Mouse (Mus musculus) inflammation-experienced regulatory T-cells, adult 6 months (primary cell): ENCODE results near the gene Taar7e. TPM values are rescaled to one million over a fixed set of nuclear protein-coding genes. Genes with fewer than 3 reads are reported as not detected.
"Not testable (repeated sequence)": the region's sequence is repeated elsewhere in the genome, so short reads cannot be mapped to it uniquely, and the experiment has no call there.

Source experiments
- ATAC-seq: one replicate; pipeline ENCODE4 v1.8.0; 2017
- polyA plus RNA-seq, 3 experiments: library from polyadenylated mRNA; unstranded; fragments of 100-300 nt; shearing (Covaris generic); gene quantifications; one replicate each; pipeline ENCODE4 v1.2.1; 2017

The Taar7e gene
- polyA plus RNA-seq: not detected

DNA sequence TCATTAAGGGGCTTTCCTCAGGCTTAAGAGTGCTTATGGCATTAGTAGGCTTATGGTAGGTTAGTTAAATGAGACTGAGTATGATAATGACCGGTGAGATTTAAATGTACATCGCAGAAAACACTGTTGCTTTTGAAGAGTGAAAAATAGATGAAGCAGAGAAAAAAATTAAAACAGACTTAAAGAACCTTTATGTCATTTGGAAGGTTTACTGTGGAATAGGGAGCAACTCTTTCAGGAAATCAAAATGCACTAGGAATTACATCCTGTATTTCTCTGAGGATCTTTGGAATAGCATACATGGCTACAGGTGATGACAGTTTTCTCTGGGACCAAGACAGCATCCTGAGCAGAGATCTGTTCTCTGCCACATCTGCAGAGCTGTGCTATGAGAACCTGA is at the start of gene Taar7e:
Gene Taar7e, plus strand, starts transcription at position 301 of the 400 bp plus-strand sequence.
- no peak for ATAC-seq

DNA sequence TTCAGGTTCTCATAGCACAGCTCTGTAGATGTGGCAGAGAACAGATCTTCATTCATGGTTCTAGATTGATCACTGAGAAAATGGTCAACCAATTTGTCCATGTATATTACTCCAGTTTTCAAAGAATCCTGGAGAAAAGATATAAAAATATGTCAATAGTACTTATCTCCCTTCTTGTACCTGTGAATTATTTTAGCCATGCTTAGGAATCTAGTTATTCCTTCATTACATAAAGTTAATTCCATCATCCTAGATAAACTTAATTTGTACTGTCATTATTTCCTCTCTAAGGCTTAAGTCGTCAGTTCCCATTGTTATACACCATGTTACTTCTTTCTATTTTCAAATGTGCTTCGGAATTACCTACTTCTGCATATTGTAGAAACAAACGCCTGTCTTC is 44.0 kb upstream of the Taar7e start, which contains the start of gene Taar7a:
Gene Taar7a, minus strand, starts transcription at position 101 of the 400 bp plus-strand sequence.
- ATAC-seq: no peak

DNA sequence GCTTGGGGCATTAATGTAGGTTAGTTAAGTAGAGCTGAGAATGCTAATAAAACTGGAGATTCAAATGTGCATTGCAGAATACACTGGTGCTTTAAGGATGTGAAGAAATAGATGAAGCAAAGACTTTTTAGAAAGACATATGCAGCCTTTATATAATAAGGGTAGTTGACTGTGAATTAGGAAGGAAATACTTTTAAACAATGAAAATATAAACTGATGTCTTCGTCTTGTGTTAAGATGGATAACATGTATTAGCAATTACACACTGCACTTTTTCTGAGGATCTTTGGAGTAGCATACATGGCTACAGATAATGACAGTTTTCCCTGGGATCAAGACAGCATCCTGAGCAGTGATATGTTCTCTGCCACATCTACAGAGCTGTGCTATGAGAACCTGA is 37.8 kb upstream of the Taar7e start, which contains the start of gene Taar7b:
Gene Taar7b, plus strand, starts transcription at position 301 of the 400 bp plus-strand sequence.
- ATAC-seq: no peak

DNA sequence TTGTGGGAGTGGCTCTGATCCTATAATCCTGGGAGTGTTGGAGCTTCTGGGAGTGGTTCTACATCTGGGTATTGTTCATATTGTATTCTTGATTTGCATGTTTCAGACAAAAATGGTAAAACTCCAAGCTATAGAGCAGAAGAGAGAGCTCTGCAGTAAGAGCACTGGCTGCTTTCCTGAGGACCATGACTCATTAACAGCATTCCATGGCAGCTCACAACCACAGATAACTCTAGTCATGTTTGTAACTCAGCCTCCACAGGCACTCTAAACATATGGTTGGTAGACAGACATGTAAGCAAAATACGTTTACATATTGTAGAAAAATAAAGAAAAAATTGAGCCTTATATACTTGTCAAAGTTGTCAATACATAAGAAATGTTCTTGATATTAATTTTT is 31.0 kb upstream of the Taar7e start:
- ATAC-seq: no peak

DNA sequence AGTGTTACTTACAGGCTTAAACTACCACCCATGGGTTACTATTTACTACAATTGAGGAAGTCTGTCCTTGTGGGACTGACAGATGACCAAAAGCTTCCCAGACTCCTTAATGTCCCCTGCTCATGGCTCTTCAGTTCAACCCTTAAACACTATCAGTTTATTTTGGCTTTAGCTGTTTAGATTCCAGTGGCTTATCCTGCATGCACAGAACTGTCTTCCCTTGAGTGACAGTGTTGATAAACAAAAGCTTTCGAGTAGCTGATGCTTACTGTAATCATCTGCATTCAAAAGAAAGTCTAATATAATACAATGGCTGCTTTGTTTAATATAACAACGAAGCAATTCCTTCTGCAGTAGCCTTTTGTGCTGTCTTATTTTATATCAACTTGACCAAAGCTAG is 30.4 kb upstream of the Taar7e start:
- ATAC-seq: no peak

DNA sequence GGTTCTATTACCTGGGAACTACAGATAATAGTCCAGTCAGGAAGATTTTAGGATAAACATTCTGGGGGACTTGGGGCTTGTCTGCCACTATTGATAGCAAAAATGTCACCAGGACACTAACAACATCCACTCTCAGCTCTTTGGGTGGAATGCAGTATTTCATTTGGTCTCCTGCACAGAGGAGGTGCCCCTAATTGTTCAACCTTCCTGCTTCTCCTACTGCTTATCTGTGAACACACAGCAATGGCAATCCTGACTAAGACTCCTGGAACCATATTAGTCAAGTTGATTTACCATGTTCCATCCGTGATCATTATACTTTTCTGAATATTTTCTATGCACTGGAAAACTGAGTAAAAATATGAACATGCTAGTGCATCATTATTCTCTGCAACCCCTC is 29.3 kb upstream of the Taar7e start:
- ATAC-seq: no peak

DNA sequence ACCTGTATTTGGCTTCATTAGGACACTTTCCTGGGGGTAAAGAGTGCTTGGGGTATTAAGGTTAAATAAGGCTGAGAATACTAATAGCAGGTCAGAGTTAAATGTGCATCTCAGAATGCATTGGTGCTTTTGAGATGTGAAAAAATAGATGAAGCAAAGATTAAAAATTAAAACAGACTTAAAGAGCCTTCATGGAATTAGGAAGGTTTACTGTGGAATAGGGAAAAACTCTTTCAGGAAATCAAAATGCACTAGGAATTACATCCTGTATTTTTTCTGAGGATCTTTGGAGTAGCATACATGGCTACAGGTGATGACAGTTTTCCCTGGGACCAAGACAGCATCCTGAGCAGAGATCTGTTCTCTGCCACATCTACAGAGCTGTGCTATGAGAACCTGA is 10.5 kb upstream of the Taar7e start, which contains the start of gene Taar7d:
Gene Taar7d, plus strand, starts transcription at position 301 of the 400 bp plus-strand sequence.
- ATAC-seq: no peak

DNA sequence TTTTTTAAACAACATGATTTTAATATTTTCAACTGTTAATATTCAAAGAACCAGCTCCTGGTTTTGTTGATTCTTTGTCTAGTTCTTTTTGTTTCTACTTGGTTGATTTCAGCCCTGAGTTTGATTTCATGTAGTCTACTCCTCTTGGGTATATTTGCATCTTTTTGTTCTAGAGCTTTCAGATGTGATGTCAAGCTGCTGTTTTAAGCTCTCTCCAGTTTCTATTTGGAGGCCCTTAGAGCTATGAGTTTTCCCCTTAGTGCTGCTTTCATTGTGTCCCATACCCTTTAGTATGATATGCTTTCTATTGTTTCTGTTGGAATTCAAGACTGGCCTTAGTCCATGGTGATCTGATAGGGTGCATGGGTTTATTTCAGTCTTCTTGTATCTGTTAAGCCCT is 6.1 kb upstream of the Taar7e start:
- no peak for ATAC-seq

DNA sequence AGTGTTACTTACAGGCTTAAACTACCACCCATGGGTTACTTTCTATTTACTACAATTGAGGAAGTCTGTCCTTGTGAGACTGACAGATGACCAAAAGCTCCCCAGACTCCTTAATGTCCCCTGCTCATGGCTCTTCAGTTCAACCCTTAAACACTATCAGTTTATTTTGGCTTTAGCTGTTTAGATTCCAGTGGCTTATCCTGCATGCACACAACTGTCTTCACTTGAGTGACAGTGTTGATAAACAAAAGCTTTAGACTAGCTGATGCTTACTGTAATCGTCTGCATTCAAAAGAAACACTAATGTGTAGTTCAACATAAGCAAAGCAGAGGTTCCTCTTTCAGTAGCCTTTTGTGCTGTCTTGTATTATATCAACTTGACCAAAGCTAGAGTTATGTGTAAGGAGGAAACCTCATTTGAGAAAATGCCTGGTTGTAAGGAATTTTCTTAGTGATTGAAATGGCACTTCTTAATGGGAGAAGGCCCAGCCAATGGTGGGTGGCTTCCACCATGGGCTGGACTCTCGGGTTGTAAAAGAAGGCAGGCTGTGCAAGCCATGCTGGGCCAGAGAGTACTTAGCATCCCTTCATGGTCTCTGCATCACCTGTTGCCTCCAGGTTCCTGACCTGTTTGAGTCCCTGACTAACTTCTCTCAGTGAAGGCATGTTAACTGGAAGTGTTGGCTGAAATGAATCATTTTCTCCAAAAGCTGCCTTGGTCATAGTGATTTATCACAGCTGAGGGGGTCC is 2.9 kb downstream of the Taar7e start:
- ATAC-seq: no peak

DNA sequence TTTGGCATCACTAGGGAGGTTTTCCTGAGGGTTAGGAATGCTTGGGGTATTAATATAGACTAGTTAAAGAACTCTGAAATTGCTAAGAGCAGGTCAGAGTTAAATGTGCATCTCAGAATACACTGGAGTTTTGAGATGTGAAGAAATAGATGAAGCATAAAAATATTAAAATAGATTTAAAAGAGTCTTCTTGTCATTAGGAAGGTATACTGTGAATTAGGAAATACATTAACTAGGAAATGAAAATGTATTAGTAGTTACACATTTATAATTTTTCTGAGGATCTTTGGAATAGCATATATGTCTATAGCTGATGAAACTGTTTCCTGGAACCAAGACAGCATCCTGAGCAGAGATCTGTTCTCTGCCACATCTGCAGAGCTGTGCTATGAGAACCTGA is 11.8 kb downstream of the Taar7e start, which contains the start of gene Taar7f:
Gene Taar7f, plus strand, starts transcription at position 301 of the 400 bp plus-strand sequence.
- no peak for ATAC-seq

DNA sequence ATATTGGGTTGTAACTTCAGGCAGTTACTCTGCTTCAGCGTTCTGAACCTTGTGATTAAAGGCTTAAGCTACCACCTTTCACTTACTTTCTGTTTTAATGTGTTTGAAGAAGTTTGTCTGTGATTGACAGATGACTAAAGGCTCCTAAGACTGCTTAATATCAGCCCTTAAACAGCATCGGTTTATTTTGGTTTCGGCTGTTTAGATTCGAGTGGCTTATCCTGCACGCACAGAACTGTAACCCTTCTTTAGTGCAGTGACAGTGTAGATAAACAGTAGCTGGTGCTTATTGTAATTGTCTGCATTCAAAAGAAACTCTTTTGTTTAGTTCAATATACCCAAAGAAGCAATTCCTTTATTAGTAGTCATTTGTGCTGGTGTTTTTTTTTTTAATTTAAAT is 14.6 kb downstream of the Taar7e start:
- no peak for ATAC-seq

DNA sequence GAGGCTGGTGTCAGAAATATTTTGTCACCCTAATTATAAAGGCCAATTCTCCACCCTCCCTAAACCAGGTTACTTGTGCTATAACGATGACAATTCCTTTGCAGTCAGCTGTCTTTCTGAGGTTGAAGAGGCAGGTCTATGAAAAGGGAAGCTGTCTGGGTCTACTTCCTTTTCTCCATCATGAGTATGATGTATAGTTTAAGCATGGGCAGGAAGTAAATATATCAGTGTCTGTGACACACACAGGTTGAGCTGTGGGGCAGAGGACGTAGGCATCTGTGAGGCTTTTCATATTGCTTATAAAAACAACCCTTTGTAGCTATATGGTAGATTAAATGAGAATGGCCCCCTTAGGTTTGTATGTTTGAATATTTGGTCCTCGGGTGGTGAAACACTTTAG is 21.6 kb downstream of the Taar7e start:
- ATAC-seq: no peak

DNA sequence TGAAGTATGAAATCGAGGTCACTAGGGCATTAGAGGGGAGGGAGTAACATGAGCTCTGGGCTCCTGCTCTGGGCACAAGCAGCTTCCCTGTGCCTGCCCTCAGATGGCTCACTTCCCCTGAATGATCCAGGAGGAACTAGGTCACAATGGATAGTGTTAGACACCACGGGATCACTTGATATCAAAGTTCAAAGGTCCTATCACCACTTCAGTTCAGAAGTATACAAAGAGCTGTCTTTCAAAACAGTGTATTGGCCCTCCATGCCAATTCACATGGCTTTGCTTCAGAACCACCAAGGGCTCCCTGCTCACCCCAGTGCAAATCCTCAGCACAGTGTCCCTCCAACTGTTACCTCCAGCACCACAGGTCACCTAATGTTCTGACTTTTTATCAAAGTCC is 37.3 kb downstream of the Taar7e start:
- not testable (repeated sequence) for ATAC-seq

DNA sequence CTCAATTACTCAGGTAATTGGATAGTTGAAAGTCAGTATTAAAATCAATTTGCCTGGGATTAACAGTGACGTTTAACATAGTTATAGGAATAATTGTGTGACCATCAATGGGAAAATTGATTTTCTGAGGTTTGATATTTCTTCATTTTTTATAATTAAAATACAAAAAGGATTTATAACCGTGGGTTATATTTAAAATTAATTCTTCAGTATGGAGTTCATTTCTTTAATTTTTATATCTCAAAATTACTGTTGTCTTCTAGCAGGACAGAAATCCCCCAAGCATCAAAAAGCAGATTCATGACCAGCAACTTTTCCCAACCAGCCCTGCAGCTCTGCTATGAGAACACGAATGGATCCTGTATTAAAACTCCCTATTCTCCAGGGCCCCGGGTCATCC is 38.8 kb downstream of the Taar7e start, which contains the start of gene Taar8a:
Gene Taar8a, plus strand, starts transcription at position 301 of the 400 bp plus-strand sequence.
- not testable (repeated sequence) for ATAC-seq

DNA sequence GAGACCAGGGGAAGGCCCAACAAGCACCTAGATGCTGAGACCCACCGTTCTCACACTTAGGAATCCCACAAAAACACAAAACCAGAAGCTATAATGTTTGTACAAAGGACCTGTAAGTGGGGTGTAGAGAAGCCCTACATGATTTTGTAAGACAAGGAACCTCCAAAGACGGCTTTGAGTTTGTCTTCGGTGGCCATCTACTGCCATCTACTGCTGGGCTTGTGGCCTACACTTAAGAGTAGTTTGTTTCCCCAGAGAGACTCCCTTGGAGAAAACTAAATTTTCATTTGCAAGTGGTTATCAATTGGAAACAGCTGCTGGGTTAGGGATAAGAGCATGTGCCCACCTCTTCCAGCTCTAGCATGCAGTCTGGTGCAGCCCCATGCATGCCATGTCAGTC is 42.8 kb downstream of the Taar7e start:
- no peak for ATAC-seq

DNA sequence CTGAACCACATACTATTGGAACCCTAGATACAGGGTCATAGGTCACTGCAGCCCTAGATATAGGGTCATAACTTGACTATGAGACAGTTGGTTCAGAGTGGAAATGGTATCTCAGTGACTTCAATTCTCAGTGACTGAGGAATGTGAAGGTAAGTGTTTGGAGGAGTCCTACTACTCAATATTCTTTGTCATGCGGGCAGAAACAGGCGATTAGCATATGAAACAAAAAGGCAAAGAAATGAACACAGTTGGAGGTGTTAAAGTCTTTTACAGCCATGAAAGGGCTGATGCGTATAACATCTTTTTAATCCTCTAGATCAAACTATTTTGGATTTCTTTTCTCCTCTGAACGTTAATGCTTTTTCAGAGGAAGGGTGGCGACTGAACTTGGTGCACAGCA is 48.5 kb downstream of the Taar7e start:
- no peak for ATAC-seq

DNA sequence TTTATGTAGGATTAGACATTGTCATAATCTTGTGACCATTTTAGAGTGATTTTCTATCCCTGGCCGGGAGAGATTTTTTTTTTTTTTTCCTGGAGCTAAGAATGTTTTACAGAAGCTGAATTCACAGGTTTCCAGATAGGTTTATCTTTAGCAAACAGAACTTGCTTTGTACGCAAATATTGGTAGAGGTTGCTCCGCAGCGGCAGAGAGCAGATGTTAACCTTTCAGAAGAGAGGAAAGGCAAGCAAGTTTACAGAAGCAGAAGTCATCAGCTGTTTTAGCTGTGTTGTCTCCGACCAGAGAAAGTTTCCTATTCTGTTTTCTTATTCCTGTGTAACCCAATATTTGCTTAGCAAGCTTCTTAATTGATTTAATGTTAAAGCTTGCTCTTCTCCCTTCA is 49.1 kb downstream of the Taar7e start:
- ATAC-seq: no peak

DNA sequence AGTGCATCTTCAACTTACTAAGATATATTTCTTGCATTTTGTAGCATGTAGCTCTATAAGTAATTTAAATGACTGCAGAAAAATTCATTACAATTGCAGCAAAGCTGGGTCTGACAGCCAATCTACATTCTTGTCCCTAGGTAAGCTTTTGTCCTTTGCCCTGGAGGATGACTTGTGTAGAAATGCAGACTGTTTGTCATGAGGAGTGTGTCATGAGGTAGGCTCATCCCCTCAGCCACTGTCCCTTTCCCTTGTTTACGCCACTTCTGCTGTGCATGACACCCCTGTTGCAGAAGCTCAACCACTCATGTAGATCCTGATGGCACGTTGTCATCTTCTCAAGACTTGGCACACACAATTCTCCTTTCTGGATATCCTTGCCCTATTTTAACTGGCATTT is 49.8 kb downstream of the Taar7e start:
- ATAC-seq: no peak

Other genes starting within 250 kb of the Taar7e start
- gene Slc18b1, start 240.6 kb upstream of the Taar7e start, polyA plus RNA-seq: not detected
- not detected for gene Vnn3, start 186.2 kb upstream of the Taar7e start, polyA plus RNA-seq
- gene Vnn1, start 142.9 kb upstream of the Taar7e start, polyA plus RNA-seq: not detected
- gene Taar1, start 117.3 kb upstream of the Taar7e start, polyA plus RNA-seq: not detected
- not detected for gene Taar2, start 99.0 kb upstream of the Taar7e start, polyA plus RNA-seq
- not detected for gene Taar3, start 88.1 kb upstream of the Taar7e start, polyA plus RNA-seq
- not detected for gene Taar4, start 77.1 kb upstream of the Taar7e start, polyA plus RNA-seq
- gene Taar5, start 66.9 kb upstream of the Taar7e start, polyA plus RNA-seq: not detected
- gene Taar6, start 52.0 kb upstream of the Taar7e start, polyA plus RNA-seq: not detected
- not detected for gene Taar7a, start 44.1 kb upstream of the Taar7e start, polyA plus RNA-seq
- not detected for gene Taar7b, start 37.7 kb upstream of the Taar7e start, polyA plus RNA-seq
- gene Taar7d, start 10.4 kb upstream of the Taar7e start, polyA plus RNA-seq: not detected
- not detected for gene Taar7f, start 11.9 kb downstream of the Taar7e start, polyA plus RNA-seq
- not detected for gene Taar8a, start 38.9 kb downstream of the Taar7e start, polyA plus RNA-seq
- not detected for gene Taar8b, start 54.7 kb downstream of the Taar7e start, polyA plus RNA-seq
- gene Taar8c, start 64.3 kb downstream of the Taar7e start, polyA plus RNA-seq: not detected
- gene Taar9, start 71.9 kb downstream of the Taar7e start, polyA plus RNA-seq: not detected
- gene Stx7, start 111.7 kb downstream of the Taar7e start, polyA plus RNA-seq: 10 to 100 TPM; 21.5 to 33.8 (median 23.1) TPM
- not detected for gene Moxd1, start 185.9 kb downstream of the Taar7e start, polyA plus RNA-seq